Mouse (Mus musculus) MEL (cell line): ENCODE measurements at regions not wholly inside any gene's neighbourhood (a gene's known extent, or its start where the extent isn't known, plus 50 kb on each side); places are given as distances from the start of the nearest gene placed in this dataset.

ENCODE experiments used
- DNase-seq: peaks from one replicate; pipeline ENCODE4 v3.0.0; 2011; ENCODE audit warnings: low read depth, low spot score
- H3K27ac ChIP-seq: 2 replicates; pipeline ENCODE4 v1.5.1; 2012; ENCODE audit warnings: low read depth, mild to moderate bottlenecking, control low read depth, low read length, moderate library complexity; ENCODE audit not compliant: control insufficient read depth
- H3K27me3 ChIP-seq, 2 experiments: fragments of 150-350 bp in 1 of 2; sonication (generic) in 1 of 2; 2 replicates each; pipeline ENCODE4 v1.6.1; 2012; ENCODE audit warnings: low read length in 2 of 2, mild to moderate bottlenecking in 2 of 2, improper control_type of control experiment in 1 of 2, moderate library complexity in 1 of 2; ENCODE audit not compliant: insufficient read depth in 2 of 2, control insufficient read depth in 1 of 2
- H3K36me3 ChIP-seq, 2 experiments: 2 replicates each; pipeline ENCODE4 v1.6.1; 2012 to 2014; ENCODE audit warnings: low read length in 2 of 2, improper control_type of control experiment in 1 of 2, inconsistent platforms in 1 of 2, mild to moderate bottlenecking in 1 of 2; ENCODE audit not compliant: insufficient read depth in 2 of 2, control insufficient read depth in 1 of 2
- H3K4me1 ChIP-seq, 2 experiments: fragments of 150-350 bp in 1 of 2; sonication (generic) in 1 of 2; 2 replicates each; pipeline ENCODE4 v1.6.1; 2012; ENCODE audit warnings: low read length in 2 of 2, improper control_type of control experiment in 1 of 2, mild to moderate bottlenecking in 1 of 2; ENCODE audit not compliant: insufficient read depth in 2 of 2, control insufficient read depth in 1 of 2
- H3K4me3 ChIP-seq, 2 experiments: fragments of 150-350 bp in 1 of 2; sonication (generic) in 1 of 2; 2 replicates each; pipeline ENCODE4 v1.5.1; 2012; ENCODE audit warnings: low read depth in 2 of 2, low read length in 2 of 2, mild to moderate bottlenecking in 2 of 2, moderate library complexity in 2 of 2, control low read depth in 1 of 2, improper control_type of control experiment in 1 of 2; ENCODE audit not compliant: control insufficient read depth in 1 of 2, insufficient read depth in 1 of 2
- H3K79me2 ChIP-seq: 2 replicates; pipeline ENCODE4 v1.6.1; 2012; ENCODE audit warnings: mild to moderate bottlenecking, low read length, moderate library complexity; ENCODE audit not compliant: control insufficient read depth, poor library complexity, insufficient read depth
- H3K9ac ChIP-seq: 2 replicates; pipeline ENCODE4 v1.6.1; 2012; ENCODE audit warnings: low read depth, mild to moderate bottlenecking, control low read depth, low read length, moderate library complexity; ENCODE audit not compliant: control insufficient read depth, poor library complexity, severe bottlenecking
- H3K9me3 ChIP-seq: fragments of 150-350 bp; sonication (generic); replicated peaks from 2 replicates; pipeline ENCODE4 v1.6.1; 2012; ENCODE audit warnings: mild to moderate bottlenecking, low read length, improper control_type of control experiment, moderate library complexity; ENCODE audit not compliant: insufficient read depth
- BHLHE40 ChIP-seq: IDR thresholded peaks from 2 replicates; pipeline ENCODE4 v1.6.1; 2012; ENCODE audit warnings: low read depth, mild to moderate bottlenecking, inconsistent platforms, low read length, improper control_type of control experiment, borderline replicate concordance
- CHD1 ChIP-seq: IDR thresholded peaks from 2 replicates; pipeline ENCODE4 v1.6.1; 2012; ENCODE audit warnings: low read depth, mild to moderate bottlenecking, inconsistent platforms, low read length, improper control_type of control experiment
- E2F4 ChIP-seq: IDR thresholded peaks from 2 replicates; pipeline ENCODE4 v1.6.1; 2011; ENCODE audit warnings: low read depth, low read length, improper control_type of control experiment, borderline replicate concordance
- EP300 ChIP-seq, 2 experiments: IDR thresholded peaks; 2 replicates each; pipeline ENCODE4 v1.6.1; 2011; ENCODE audit warnings: improper control_type of control experiment in 2 of 2, low read length in 2 of 2, low read depth in 1 of 2, mild to moderate bottlenecking in 1 of 2
- JUND ChIP-seq: IDR thresholded peaks from 2 replicates; pipeline ENCODE4 v1.6.1; 2011; ENCODE audit warnings: low read depth, mild to moderate bottlenecking, improper control_type of control experiment, low read length
- KAT2A ChIP-seq: conservative IDR thresholded peaks from 2 replicates; pipeline ENCODE4 v1.6.1; 2012; ENCODE audit warnings: low read depth, low read length, improper control_type of control experiment, inconsistent platforms
- MEF2A ChIP-seq: IDR thresholded peaks from 2 replicates; pipeline ENCODE4 v1.6.1; 2014; ENCODE audit warnings: low read depth, mild to moderate bottlenecking, inconsistent platforms, low read length, improper control_type of control experiment; ENCODE audit not compliant: poor library complexity, insufficient replicate concordance, severe bottlenecking; ENCODE audit errors: extremely low read depth
- MXI1 ChIP-seq: IDR thresholded peaks from 2 replicates; pipeline ENCODE4 v1.6.1; 2011; ENCODE audit warnings: mild to moderate bottlenecking, low read depth, low read length, improper control_type of control experiment
- MYB ChIP-seq: IDR thresholded peaks from 2 replicates; pipeline ENCODE4 v1.6.1; 2011; ENCODE audit warnings: mild to moderate bottlenecking, low read depth, low read length, improper control_type of control experiment
- NELFE ChIP-seq: IDR thresholded peaks from 2 replicates; pipeline ENCODE4 v1.6.1; 2011; ENCODE audit warnings: low read depth, low read length, improper control_type of control experiment
- RAD21 ChIP-seq: IDR thresholded peaks from 2 replicates; pipeline ENCODE4 v1.6.1; 2011; ENCODE audit warnings: mild to moderate bottlenecking, low read depth, low read length, improper control_type of control experiment
- RCOR1 ChIP-seq: IDR thresholded peaks from 2 replicates; pipeline ENCODE4 v1.6.1; 2012; ENCODE audit warnings: low read depth, mild to moderate bottlenecking, inconsistent platforms, low read length, improper control_type of control experiment
- SIN3A ChIP-seq: IDR thresholded peaks from 2 replicates; pipeline ENCODE4 v1.6.1; 2012; ENCODE audit warnings: low read length, improper control_type of control experiment, inconsistent platforms
- TAL1 ChIP-seq: IDR thresholded peaks from 2 replicates; pipeline ENCODE4 v1.6.1; 2012; ENCODE audit warnings: mild to moderate bottlenecking, inconsistent platforms, low read length, moderate library complexity, mixed read lengths
- TCF12 ChIP-seq: IDR thresholded peaks from 2 replicates; pipeline ENCODE4 v1.6.1; 2014; ENCODE audit warnings: low read depth, mild to moderate bottlenecking, inconsistent platforms, low read length, improper control_type of control experiment, moderate library complexity
- UBTF ChIP-seq: IDR thresholded peaks from 2 replicates; pipeline ENCODE4 v1.6.1; 2012; ENCODE audit warnings: low read depth, mild to moderate bottlenecking, inconsistent platforms, low read length, improper control_type of control experiment, moderate library complexity, borderline replicate concordance; ENCODE audit not compliant: insufficient read depth
- ZC3H11A ChIP-seq: IDR thresholded peaks from 2 replicates; pipeline ENCODE4 v1.6.1; 2012; ENCODE audit warnings: low read depth, mild to moderate bottlenecking, inconsistent platforms, low read length, improper control_type of control experiment
- ZKSCAN1 ChIP-seq: IDR thresholded peaks from 2 replicates; pipeline ENCODE4 v1.6.1; 2012; ENCODE audit warnings: low read depth, mild to moderate bottlenecking, inconsistent platforms, low read length, improper control_type of control experiment, moderate library complexity

- TF ChIP-seq UBTF (no peak), ZC3H11A (no peak), MYB (no peak), RCOR1 (no peak), JUND (no peak), ZKSCAN1 (no peak), MEF2A (no peak), NELFE (no peak), E2F4 (no peak), BHLHE40 (no peak), MXI1 (no peak), CHD1 (no peak), SIN3A (no peak), RAD21 (no peak), TAL1 (no peak), TCF12 (no peak), KAT2A (no peak), EP300 (IDR thresholded peaks at IDR 0.05; ENCODE audit: low read depth in 1 of 2, low read length in 2 of 2) (no peak)
- TF ChIP-seq, all 39 proteins: peak for 0
- H3K27me3 ChIP-seq: no peaks in the 10 kb centered on the region
- H3K4me1 ChIP-seq: no peaks in the 10 kb centered on the region
- no peaks in the 10 kb centered on the region for H3K9me3 ChIP-seq
- no peak overlapping the region for H3K9ac ChIP-seq
- no peak overlapping the region for H3K4me3 ChIP-seq
- H3K27ac ChIP-seq: no peak overlapping the region
- DNase-seq: no peak
- no peaks in the 10 kb centered on the region for H3K79me2 ChIP-seq
- no peaks in the 10 kb centered on the region for H3K36me3 ChIP-seq
Observed at GRCm38 (mm10) chr3:149928456-149929360, 938.4 kb upstream of the Adgrl2 start.

GRCm38 (mm10) chr3:149920206-149920605, 929.9 kb upstream of the Adgrl2 start:
- no peaks in the 10 kb centered on the region for H3K9me3 ChIP-seq

More at GRCm38 (mm10) chr3:149920206-149920605, 929.9 kb upstream of the Adgrl2 start:
- no peak overlapping the region for H3K27ac ChIP-seq
- H3K36me3 ChIP-seq: no peaks in the 10 kb centered on the region
- no peaks in the 10 kb centered on the region for H3K4me1 ChIP-seq
- DNase-seq: no peak
- TF ChIP-seq E2F4: no peak
- no peaks in the 10 kb centered on the region for H3K79me2 ChIP-seq
- H3K9ac ChIP-seq: no peak overlapping the region
- no peak overlapping the region for H3K4me3 ChIP-seq
- H3K27me3 ChIP-seq: no peaks in the 10 kb centered on the region
